Mouse (Mus musculus): ENCODE measurements around the gene Stxbp4. TPM values are rescaled to one million over a fixed set of nuclear protein-coding genes. Genes with fewer than 3 reads are reported as not detected.

Gene Stxbp4
- polyA plus RNA-seq, 1 experiment from 2014 or later: 44.1 TPM

DNA sequence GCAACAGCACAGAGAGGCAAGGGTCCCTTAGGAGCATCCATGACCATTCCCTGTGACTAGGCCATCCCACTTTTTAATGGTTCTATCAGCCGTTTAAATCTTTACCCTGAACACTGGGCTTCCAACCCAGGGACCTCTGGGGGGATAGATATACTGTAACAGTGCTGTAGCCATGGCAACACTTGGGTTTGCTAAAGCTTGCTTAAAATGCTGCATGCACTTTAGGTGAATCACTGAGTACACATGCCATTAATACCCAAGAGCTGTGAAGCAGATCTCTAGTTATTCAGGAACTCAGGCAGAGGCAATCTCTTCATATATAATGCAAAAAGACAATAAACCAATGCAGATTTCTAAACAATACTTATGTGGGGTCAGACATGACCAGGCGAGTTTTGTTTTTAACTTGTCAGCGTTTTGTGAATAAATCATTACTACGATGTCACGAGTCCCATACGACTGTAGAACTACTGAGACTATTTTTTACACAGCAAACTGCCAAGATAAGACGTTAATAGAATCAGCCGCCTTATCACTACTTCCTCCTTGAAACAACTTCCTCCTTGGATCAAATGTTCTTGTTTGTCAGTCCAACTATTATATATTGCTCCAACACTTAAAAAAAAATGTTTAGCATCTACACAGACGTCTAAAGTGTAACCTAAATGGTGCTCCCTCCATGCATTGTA is 79.4 kb downstream of the Stxbp4 start:
- no peaks in the 10 kb centered on the region for H3K4me1 ChIP-seq (ENCODE audit: control insufficient read depth, insufficient read depth, low read length)
- H3K27ac ChIP-seq (replicated peaks; ENCODE audit: low read depth, low read length): no peak overlapping the region
- no peaks in the 10 kb centered on the region for H3K27me3 ChIP-seq (ENCODE audit: control insufficient read depth, insufficient read depth, low read length)
- no peak overlapping the region for H3K9ac ChIP-seq (ENCODE audit: low read length)
- no peak for DNase-seq (ENCODE audit: low spot score)
- no peak overlapping the region for H3K4me2 ChIP-seq (ENCODE audit: low read depth, severe bottlenecking)
- no peaks in the 10 kb centered on the region for H3K36me3 ChIP-seq (ENCODE audit: control insufficient read depth, insufficient read depth, low read length)
- ATAC-seq (ENCODE audit: insufficient number of reproducible peaks, low FRiP score, low TSS enrichment, low read depth): no peak
- 83% methylated on average over 9 of the region's 9 CpGs for WGBS
- no peak overlapping the region for H3K4me3 ChIP-seq (ENCODE audit: low read depth, low read length)
- H3K9me3 ChIP-seq (ENCODE audit: control insufficient read depth, low read length): no peaks in the 10 kb centered on the region

- Histone ChIP-seq H3K4me2 (ENCODE audit: low read depth, severe bottlenecking) (no peak overlapping the region), H3K4me1 (ENCODE audit: control insufficient read depth, insufficient read depth, low read length) (no peaks in the 10 kb centered on the region), H3K36me3 (ENCODE audit: control insufficient read depth, insufficient read depth, low read length) (no peaks in the 10 kb centered on the region), H3K4me3 (ENCODE audit: low read depth, low read length) (no peak overlapping the region), H3K27ac (replicated peaks; ENCODE audit: low read depth, low read length) (no peak overlapping the region), H3K9ac (ENCODE audit: low read length) (no peak overlapping the region), H3K9me3 (ENCODE audit: control insufficient read depth, low read length) (no peaks in the 10 kb centered on the region), H3K27me3 (ENCODE audit: control insufficient read depth, insufficient read depth, low read length) (no peaks in the 10 kb centered on the region)
- ATAC-seq (ENCODE audit: insufficient number of reproducible peaks, low FRiP score, low TSS enrichment, low read depth) (no peak), DNase-seq (ENCODE audit: low spot score) (no peak)
- WGBS: 80% methylated on average over 4 of the region's 4 CpGs
These were observed 81.4 kb downstream of the Stxbp4 start for GRCm38 (mm10) chr11:90556517-90556916.

DNA sequence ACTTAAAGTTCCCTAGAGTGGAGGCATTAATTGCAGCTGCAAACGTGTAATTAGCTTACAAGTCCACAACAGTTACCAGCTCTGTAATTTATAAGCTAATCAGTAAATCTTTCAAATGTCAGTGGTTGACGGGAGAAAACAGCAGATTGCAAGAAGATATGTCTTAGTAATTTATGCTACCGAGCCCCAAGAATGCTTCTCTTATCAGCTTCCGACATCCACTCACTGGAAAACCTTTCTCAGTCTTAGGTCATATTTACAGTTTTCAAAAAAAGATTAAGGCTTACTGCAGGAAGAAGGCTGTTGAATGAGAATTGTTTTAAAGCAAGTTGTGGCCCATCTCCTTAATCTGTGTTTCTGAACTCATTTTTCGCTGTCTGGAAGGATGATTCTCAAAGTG is 83.9 kb downstream of the Stxbp4 start:
- no peak for ATAC-seq (ENCODE audit: insufficient number of reproducible peaks, low FRiP score, low TSS enrichment, low read depth)
- WGBS: 63% methylated on average over 5 of the region's 5 CpGs
- no peaks in the 10 kb centered on the region for H3K27me3 ChIP-seq (ENCODE audit: control insufficient read depth, insufficient read depth, low read length)
- H3K27ac ChIP-seq (replicated peaks; ENCODE audit: low read depth, low read length): no peak overlapping the region
- H3K4me3 ChIP-seq (ENCODE audit: low read depth, low read length): no peak overlapping the region
- H3K9ac ChIP-seq (ENCODE audit: low read length): no peak overlapping the region
- H3K9me3 ChIP-seq (ENCODE audit: control insufficient read depth, low read length): no peaks in the 10 kb centered on the region
- no peaks in the 10 kb centered on the region for H3K4me1 ChIP-seq (ENCODE audit: control insufficient read depth, insufficient read depth, low read length)
- H3K36me3 ChIP-seq (ENCODE audit: control insufficient read depth, insufficient read depth, low read length): no peaks in the 10 kb centered on the region
- DNase-seq (ENCODE audit: low spot score): no peak
- no peak overlapping the region for H3K4me2 ChIP-seq (ENCODE audit: low read depth, severe bottlenecking)

- no peak overlapping the region for H3K4me2 ChIP-seq (ENCODE audit: low read depth, severe bottlenecking)
- no peak for ATAC-seq (ENCODE audit: insufficient number of reproducible peaks, low FRiP score, low TSS enrichment, low read depth)
- no peaks in the 10 kb centered on the region for H3K27me3 ChIP-seq (ENCODE audit: control insufficient read depth, insufficient read depth, low read length)
- H3K9ac ChIP-seq (ENCODE audit: low read length): no peak overlapping the region
- H3K27ac ChIP-seq (replicated peaks; ENCODE audit: low read depth, low read length): no peak overlapping the region
- DNase-seq (ENCODE audit: low spot score): no peak
- 82% methylated on average over 18 of the region's 18 CpGs for WGBS
- no peak overlapping the region for H3K4me3 ChIP-seq (ENCODE audit: low read depth, low read length)
- H3K9me3 ChIP-seq (ENCODE audit: control insufficient read depth, low read length): no peaks in the 10 kb centered on the region
- no peaks in the 10 kb centered on the region for H3K36me3 ChIP-seq (ENCODE audit: control insufficient read depth, insufficient read depth, low read length)
- H3K4me1 ChIP-seq (ENCODE audit: control insufficient read depth, insufficient read depth, low read length): no peaks in the 10 kb centered on the region
These were observed 85.3 kb downstream of the Stxbp4 start for GRCm38 (mm10) chr11:90552303-90553201.

DNA sequence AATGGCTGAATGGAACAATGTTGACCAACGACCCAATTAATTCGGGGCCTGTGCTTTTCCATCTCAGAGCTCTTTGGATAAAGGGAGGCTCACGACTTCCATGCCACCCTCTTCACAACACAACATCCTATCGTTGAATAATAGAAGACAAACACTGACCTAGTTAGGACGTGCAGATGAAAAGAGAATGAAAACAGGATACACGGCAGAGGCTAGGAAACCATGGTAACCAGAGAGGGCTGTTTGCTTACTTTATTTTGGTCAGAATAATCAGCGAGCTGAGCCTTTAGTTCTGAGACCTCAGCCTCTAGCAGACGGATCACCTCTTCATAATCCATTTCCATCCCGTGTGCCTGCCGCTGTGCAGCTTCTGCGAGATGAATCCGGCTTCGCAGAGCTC is 89.3 kb downstream of the Stxbp4 start:
- Histone ChIP-seq H3K36me3 (ENCODE audit: control insufficient read depth, insufficient read depth, low read length) (peaks cover 2% of the 10 kb centered on the region; the same call in 1 of the 2 replicates), H3K4me1 (ENCODE audit: control insufficient read depth, insufficient read depth, low read length) (no peaks in the 10 kb centered on the region), H3K4me2 (ENCODE audit: low read depth, severe bottlenecking) (no peak overlapping the region), H3K9ac (ENCODE audit: low read length) (no peak overlapping the region), H3K27me3 (ENCODE audit: control insufficient read depth, insufficient read depth, low read length) (no peaks in the 10 kb centered on the region), H3K4me3 (ENCODE audit: low read depth, low read length) (no peak overlapping the region), H3K9me3 (ENCODE audit: control insufficient read depth, low read length) (no peaks in the 10 kb centered on the region), H3K27ac (replicated peaks; ENCODE audit: low read depth, low read length) (no peak overlapping the region)
- WGBS: 64% methylated on average over 13 of the region's 13 CpGs
- no peak for ATAC-seq (ENCODE audit: insufficient number of reproducible peaks, low FRiP score, low TSS enrichment, low read depth)
- no peak for DNase-seq (ENCODE audit: low spot score)

GRCm38 (mm10) chr11:90538636-90539263 is 99.1 kb downstream of the Stxbp4 start:
- no peak for ATAC-seq (ENCODE audit: insufficient number of reproducible peaks, low FRiP score, low TSS enrichment, low read depth)
- peaks cover under 1% of the 10 kb centered on the region; the same call in 1 of the 2 replicates for H3K36me3 ChIP-seq (ENCODE audit: control insufficient read depth, insufficient read depth, low read length)

DNA sequence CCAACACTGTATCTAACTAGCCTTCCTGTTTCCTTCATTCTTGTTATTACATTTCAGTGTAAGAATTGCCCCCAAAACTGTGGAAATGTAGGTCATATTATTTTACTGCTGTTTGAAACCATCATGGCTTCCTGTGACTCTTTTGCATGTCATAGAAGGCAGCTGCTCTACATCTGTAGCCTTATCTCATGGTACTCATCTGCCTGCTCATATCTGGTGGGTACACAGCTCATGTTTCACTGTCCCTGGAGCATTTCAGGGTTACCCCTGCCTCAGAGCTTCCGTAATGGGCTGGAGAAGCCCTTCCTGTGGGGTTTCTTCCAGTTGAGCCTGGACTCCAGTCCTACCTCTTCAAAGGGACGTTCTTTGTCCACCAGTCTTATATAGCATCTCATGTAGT is 112.6 kb downstream of the Stxbp4 start:
- Histone ChIP-seq H3K9ac (ENCODE audit: low read length) (no peak overlapping the region), H3K9me3 (ENCODE audit: control insufficient read depth, low read length) (no peaks in the 10 kb centered on the region), H3K36me3 (ENCODE audit: control insufficient read depth, insufficient read depth, low read length) (no peaks in the 10 kb centered on the region), H3K4me2 (ENCODE audit: low read depth, severe bottlenecking) (no peak overlapping the region), H3K4me1 (ENCODE audit: control insufficient read depth, insufficient read depth, low read length) (no peaks in the 10 kb centered on the region), H3K4me3 (ENCODE audit: low read depth, low read length) (no peak overlapping the region), H3K27ac (replicated peaks; ENCODE audit: low read depth, low read length) (no peak overlapping the region), H3K27me3 (ENCODE audit: control insufficient read depth, insufficient read depth, low read length) (no peaks in the 10 kb centered on the region)
- 88% methylated on average over 2 of the region's 2 CpGs for WGBS
- ATAC-seq (ENCODE audit: insufficient number of reproducible peaks, low FRiP score, low TSS enrichment, low read depth) (no peak), DNase-seq (ENCODE audit: low spot score) (no peak)

More at GRCm38 (mm10) chr11:90538636-90539263, 99.1 kb downstream of the Stxbp4 start:
- Histone ChIP-seq H3K27me3 (ENCODE audit: control insufficient read depth, insufficient read depth, low read length) (no peaks in the 10 kb centered on the region), H3K27ac (replicated peaks; ENCODE audit: low read depth, low read length) (no peak overlapping the region), H3K4me3 (ENCODE audit: low read depth, low read length) (no peak overlapping the region), H3K9me3 (ENCODE audit: control insufficient read depth, low read length) (no peaks in the 10 kb centered on the region), H3K4me2 (ENCODE audit: low read depth, severe bottlenecking) (no peak overlapping the region), H3K9ac (ENCODE audit: low read length) (no peak overlapping the region), H3K4me1 (ENCODE audit: control insufficient read depth, insufficient read depth, low read length) (no peaks in the 10 kb centered on the region)
- WGBS: 94% methylated on average over 7 of the region's 7 CpGs
- no peak for DNase-seq (ENCODE audit: low spot score)

DNA sequence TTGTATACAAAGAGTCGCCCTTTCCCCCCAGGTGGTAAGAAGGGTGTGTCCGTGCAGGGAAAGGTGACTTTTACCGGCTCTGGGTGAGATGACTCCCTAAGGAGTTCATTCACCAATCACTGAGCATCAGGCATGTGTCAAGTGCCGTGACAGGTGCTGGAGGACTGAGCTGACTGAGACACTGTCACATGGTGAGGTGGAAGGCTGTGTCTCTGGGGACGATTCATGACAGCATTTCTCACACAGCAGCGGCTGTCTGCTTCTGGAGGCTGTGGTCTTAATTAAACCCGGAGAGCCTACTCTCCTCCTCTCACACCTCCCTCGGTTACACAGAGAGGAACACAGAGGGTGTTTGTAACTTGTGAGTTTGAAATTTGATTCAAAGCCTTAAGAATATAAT is 116.8 kb downstream of the Stxbp4 start:
- Histone ChIP-seq H3K9ac (ENCODE audit: low read length) (no peak overlapping the region), H3K27me3 (ENCODE audit: control insufficient read depth, insufficient read depth, low read length) (no peaks in the 10 kb centered on the region), H3K27ac (replicated peaks; ENCODE audit: low read depth, low read length) (no peak overlapping the region), H3K4me1 (ENCODE audit: control insufficient read depth, insufficient read depth, low read length) (no peaks in the 10 kb centered on the region), H3K4me2 (ENCODE audit: low read depth, severe bottlenecking) (no peak overlapping the region), H3K9me3 (ENCODE audit: control insufficient read depth, low read length) (no peaks in the 10 kb centered on the region), H3K4me3 (ENCODE audit: low read depth, low read length) (no peak overlapping the region), H3K36me3 (ENCODE audit: control insufficient read depth, insufficient read depth, low read length) (no peaks in the 10 kb centered on the region)
- DNase-seq (ENCODE audit: low spot score) (no peak), ATAC-seq (ENCODE audit: insufficient number of reproducible peaks, low FRiP score, low TSS enrichment, low read depth) (no peak)
- 65% methylated on average over 8 of the region's 8 CpGs for whole genome bisulfite sequencing

All from limb, embryonic 11.5 days (tissue).